Mouse (Mus musculus) liver, embryonic 14 days (tissue): ENCODE measurements around the gene Tfap2b. TPM values are rescaled to one million over a fixed set of nuclear protein-coding genes. Genes with fewer than 3 reads are reported as not detected.

Source experiments
- polyA plus RNA-seq: library from polyadenylated mRNA; depleted of rRNA; stranded (reverse); fragments of >200 nt; gene quantifications from 2 replicates; pipeline ENCODE4 v1.2.3, GENCODE M21; 2012; rRNA removed

The Tfap2b gene
- polyA plus RNA-seq, result under 0.01 and 0.01 TPM in 2 replicates

DNA sequence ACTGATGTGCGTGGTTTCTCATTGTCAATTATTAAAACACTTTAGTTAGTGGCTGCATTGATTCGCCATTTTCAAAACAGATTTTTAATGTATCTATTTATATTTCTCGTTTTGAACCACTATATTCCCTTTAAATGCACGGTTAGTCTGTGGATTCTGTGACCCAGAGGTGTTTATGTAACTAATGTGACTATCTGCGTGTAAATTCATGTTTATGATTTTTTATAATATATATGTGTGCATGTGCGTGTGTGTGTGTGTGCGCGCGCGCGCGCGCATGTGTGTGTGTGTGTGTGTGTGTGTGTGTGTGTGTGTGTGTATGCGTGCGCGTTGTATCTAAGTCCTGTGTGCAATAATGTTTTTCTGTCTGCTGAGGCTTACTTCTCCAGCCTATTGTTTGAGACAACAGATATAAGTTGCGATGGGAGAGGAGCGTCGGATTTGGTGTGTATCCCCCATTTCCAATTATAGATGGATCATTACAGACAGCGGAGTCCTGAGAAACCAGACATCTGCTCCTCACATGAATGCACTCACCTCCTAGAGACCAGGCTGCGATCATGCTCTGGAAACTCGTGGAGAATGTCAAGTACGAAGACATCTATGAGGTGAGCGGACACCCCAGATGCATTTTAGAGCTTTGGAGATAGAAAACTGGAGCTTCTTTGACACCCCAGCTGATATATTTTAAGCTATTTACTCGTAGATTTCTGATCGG, at the start of gene Tfap2b:
Tfap2b (plus strand) TSS at position 274 of the 718 bp plus-strand sequence.

Other genes with a start within 250 kb of the Tfap2b start
- gene Tfap2d, start 105.9 kb upstream of the Tfap2b start, polyA plus RNA-seq, result not detected in 2 replicates